Mouse (Mus musculus) CH12.LX (cell line): ENCODE data around the gene Zfp61.

ENCODE experiments used
- CTCF ChIP-seq, 2 experiments: IDR thresholded peaks in 1 of 2; conservative IDR thresholded peaks in 1 of 2; 2 replicates each; pipeline ENCODE4 v1.5.1; 2011 to 2012; ENCODE audit warnings: low read depth in 2 of 2, low read length in 2 of 2, improper control_type of control experiment in 1 of 2, inconsistent platforms in 1 of 2, mild to moderate bottlenecking in 1 of 2, moderate library complexity in 1 of 2
- EP300 ChIP-seq: IDR thresholded peaks from 2 replicates; pipeline ENCODE4 v1.6.1; 2011; ENCODE audit warnings: low read length, improper control_type of control experiment
- GABPA ChIP-seq: IDR thresholded peaks from 2 replicates; pipeline ENCODE4 v1.6.1; 2012; ENCODE audit warnings: low read depth, low read length, improper control_type of control experiment, inconsistent platforms; ENCODE audit not compliant: insufficient replicate concordance
- HCFC1 ChIP-seq: IDR thresholded peaks from 2 replicates; pipeline ENCODE4 v1.6.1; 2012; ENCODE audit warnings: low read depth, mild to moderate bottlenecking, inconsistent platforms, low read length, improper control_type of control experiment
- MAFK ChIP-seq: IDR thresholded peaks from 2 replicates; pipeline ENCODE4 v1.6.1; 2011; ENCODE audit warnings: low read length, improper control_type of control experiment; ENCODE audit not compliant: insufficient replicate concordance
- NRF1 ChIP-seq: IDR thresholded peaks from 2 replicates; pipeline ENCODE4 v1.6.1; 2014; ENCODE audit warnings: low read depth, mild to moderate bottlenecking, inconsistent platforms, low read length, improper control_type of control experiment, moderate library complexity
- POLR2A ChIP-seq: IDR thresholded peaks from 2 replicates; pipeline ENCODE4 v1.6.1; 2011; ENCODE audit warnings: low read depth, mild to moderate bottlenecking, improper control_type of control experiment, low read length
- POLR2AphosphoS2 ChIP-seq: IDR thresholded peaks from 2 replicates; pipeline ENCODE4 v1.6.1; 2011; ENCODE audit warnings: low read depth, low read length, improper control_type of control experiment
- RAD21 ChIP-seq: IDR thresholded peaks from 2 replicates; pipeline ENCODE4 v1.6.1; 2011; ENCODE audit warnings: low read depth, mild to moderate bottlenecking, low read length, improper control_type of control experiment, moderate library complexity
- RCOR1 ChIP-seq: conservative IDR thresholded peaks from 2 replicates; pipeline ENCODE4 v1.6.1; 2012; ENCODE audit warnings: low read depth, mild to moderate bottlenecking, inconsistent platforms, low read length, improper control_type of control experiment
- SIN3A ChIP-seq: IDR thresholded peaks from 2 replicates; pipeline ENCODE4 v1.6.1; 2012; ENCODE audit warnings: low read length, improper control_type of control experiment, inconsistent platforms
- TCF12 ChIP-seq: IDR thresholded peaks from 2 replicates; pipeline ENCODE4 v1.6.1; 2014; ENCODE audit warnings: low read depth, mild to moderate bottlenecking, inconsistent platforms, low read length, improper control_type of control experiment
- UBTF ChIP-seq: IDR thresholded peaks from 2 replicates; pipeline ENCODE4 v1.6.1; 2012; ENCODE audit warnings: low read depth, mild to moderate bottlenecking, inconsistent platforms, low read length, improper control_type of control experiment, moderate library complexity
- USF1 ChIP-seq: IDR thresholded peaks from 2 replicates; pipeline ENCODE4 v1.6.1; 2014; ENCODE audit warnings: low read depth, mild to moderate bottlenecking, inconsistent platforms, low read length, improper control_type of control experiment

DNA sequence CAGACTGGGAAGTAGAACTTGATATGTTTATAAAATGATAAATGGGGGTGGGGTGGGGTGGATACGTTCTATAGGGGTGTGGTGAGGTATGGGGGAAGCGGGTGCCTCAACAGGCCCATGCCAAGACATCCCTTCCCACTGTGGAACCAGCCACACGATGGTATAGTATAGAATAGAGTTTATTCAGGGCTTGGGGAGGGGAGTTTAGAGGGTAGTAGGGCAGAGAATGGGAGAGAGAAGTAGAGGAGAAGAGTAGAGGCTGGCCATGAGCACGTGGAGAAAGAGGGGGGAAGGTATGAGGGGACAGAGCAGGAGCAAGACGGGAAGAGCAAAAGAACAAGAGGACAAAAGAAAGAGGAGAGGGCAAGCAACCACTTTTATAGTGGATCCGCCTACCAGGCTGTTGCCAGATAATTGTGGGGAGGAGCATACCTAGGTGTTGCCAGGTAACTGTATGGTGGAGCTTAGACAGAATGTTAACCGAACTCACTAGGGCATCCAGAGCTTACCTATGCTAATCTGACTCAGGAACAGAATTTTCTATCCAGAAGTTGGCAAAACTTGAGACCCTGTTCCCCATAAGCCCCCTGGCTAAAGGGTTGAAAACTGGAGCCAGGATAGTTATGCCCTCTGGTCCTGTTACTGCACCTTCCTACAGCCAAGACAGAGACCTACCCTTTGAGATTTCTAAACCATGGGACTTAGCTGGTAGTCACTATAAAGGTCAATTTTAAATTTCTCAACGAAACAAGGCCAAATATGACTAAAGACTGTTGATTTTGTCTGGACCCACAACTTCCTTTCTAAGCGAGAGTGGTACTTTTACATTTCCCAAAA is 47.0 kb downstream of the Zfp61 start:
- TF ChIP-seq CTCF (conservative IDR thresholded peaks at IDR 0.05 in 1 of 2, IDR thresholded peaks at IDR 0.05 in 1 of 2; ENCODE audit: low read depth in 2 of 2, low read length in 2 of 2) (no peak), UBTF (no peak), RAD21 (no peak), POLR2A (no peak), EP300 (no peak), SIN3A (no peak), TCF12 (no peak), RCOR1 (no peak), GABPA (no peak), HCFC1 (no peak), POLR2AphosphoS2 (no peak), MAFK (no peak), USF1 (no peak), NRF1 (no peak)
